ENCODE assay signal across 25 mouse cellular contexts in genomic region chr5:41904512-41904911, GRCm38 (mm10).
DNase-seq lines count a peak whose midpoint lies in the region; ATAC-seq and TF ChIP-seq lines count a peak whose summit lies in the region.
"Had no signal": no experiment of that assay in that cellular context is flagged by ENCODE, and none has a peak within 500 bp of the region (broad histone marks: within the 10 kb centered on the region; RNA-seq: fewer than 3 reads in every experiment).

No protein-coding gene starts in this region.

- TF ChIP-seq EP300 in stomach, postnatal 0 days (optimal IDR thresholded peaks at IDR 0.05), result no peak

- no peak overlapping the region for H3K9ac ChIP-seq in stomach, postnatal 0 days (ENCODE audit: low read length)
- H3K9ac ChIP-seq: embryonic facial prominence, embryonic 12.5 days; forebrain, embryonic 12.5 days; heart, embryonic 13.5 days; hindbrain, embryonic 14.5 days had no signal

- no peak for TF ChIP-seq CTCF in lung, adult 2 months (IDR thresholded peaks at IDR 0.05; ENCODE audit: insufficient read depth, low read length)
- no peak for TF ChIP-seq CTCF in stomach, postnatal 0 days (IDR thresholded peaks at IDR 0.05; ENCODE audit: low read depth)

- no peak overlapping the region for H3K4me3 ChIP-seq in lung, adult 2 months (replicated peaks; ENCODE audit: extremely low read depth, low read depth, low read length)
- H3K4me3 ChIP-seq in stomach, postnatal 0 days (ENCODE audit: low read depth, low read length), result no peak overlapping the region
- H3K4me3 ChIP-seq in heart, embryonic 10.5 days, result no peak overlapping the region
- H3K4me3 ChIP-seq: embryonic facial prominence, embryonic 12.5 days; forebrain, embryonic 12.5 days; heart, embryonic 13.5 days; limb, embryonic 10.5 days had no signal

- peak; percentile 52 for DNase-seq in adrenal gland, adult 2 months
- no peak for DNase-seq in adrenal gland, adult 18-20 months (ENCODE audit: low spot score in 2 of 2)
- peak; percentile 18 for DNase-seq in lung, postnatal 36 days
- no peak for DNase-seq in lung, adult 2 months
- DNase-seq in adrenal gland, postnatal 14 days, result peak; percentile 37
- DNase-seq in stomach, postnatal 0 days (ENCODE audit: low spot score), result no peak
- no peak for DNase-seq in heart, embryonic 10.5 days (ENCODE audit: low spot score)
- no peak for DNase-seq in kidney, adult 8-10 months
- DNase-seq: cerebellum, adult 18-20 months; cerebellum, postnatal 14 days; gastrocnemius, postnatal 25 days; heart, adult 18-20 months; heart, postnatal 14 days; kidney, adult 9 months; kidney, postnatal 14 days; midbrain, embryonic 14.5 days; right cerebral cortex, adult 18-20 months had no signal

- TF ChIP-seq POLR2A in lung, adult 2 months (IDR thresholded peaks at IDR 0.05; ENCODE audit: borderline replicate concordance, extremely low read depth, low read depth, low read length), result no peak

- no peaks in the 10 kb centered on the region for H3K27me3 ChIP-seq in stomach, postnatal 0 days (ENCODE audit: control insufficient read depth, insufficient read depth, low read length)
- no peaks in the 10 kb centered on the region for H3K27me3 ChIP-seq in heart, embryonic 10.5 days (ENCODE audit: insufficient read depth, poor library complexity, severe bottlenecking)
- H3K27me3 ChIP-seq: embryonic facial prominence, embryonic 12.5 days; forebrain, embryonic 12.5 days; heart, embryonic 13.5 days; Patski had no signal

- WGBS in lung, adult 2 months, result 53% methylated on average over 1 of the region's 1 CpGs
- 44% methylated on average over 1 of the region's 1 CpGs for WGBS in stomach, postnatal 0 days
- 53% methylated on average over 1 of the region's 1 CpGs for WGBS in heart, embryonic 10.5 days

- ATAC-seq in stomach, postnatal 0 days (ENCODE audit: low FRiP score, low TSS enrichment), result peak; percentile 61; the same call in 1 of the 2 replicates
- ATAC-seq: CD4-positive, CD25-positive, alpha-beta regulatory T cell, adult 4 months; inflammation-experienced regulatory T-cells, adult 6 months; Patski had no signal

- no peaks in the 10 kb centered on the region for H3K9me3 ChIP-seq in stomach, postnatal 0 days (ENCODE audit: control insufficient read depth, low read length)
- H3K9me3 ChIP-seq in heart, embryonic 10.5 days, result no peaks in the 10 kb centered on the region
- H3K9me3 ChIP-seq: embryonic facial prominence, embryonic 12.5 days; forebrain, embryonic 12.5 days; heart, embryonic 13.5 days; limb, embryonic 10.5 days had no signal

- H3K27ac ChIP-seq in stomach, postnatal 0 days (replicated peaks), result no peak overlapping the region
- H3K27ac ChIP-seq in heart, embryonic 10.5 days, result no peak overlapping the region
- H3K27ac ChIP-seq: embryonic facial prominence, embryonic 12.5 days; forebrain, embryonic 12.5 days; heart, embryonic 13.5 days; hindbrain, embryonic 14.5 days; limb, embryonic 10.5 days had no signal

- no peak overlapping the region for H3K4me2 ChIP-seq in stomach, postnatal 0 days (replicated peaks; ENCODE audit: low read depth)
- H3K4me2 ChIP-seq: embryonic facial prominence, embryonic 12.5 days; forebrain, embryonic 12.5 days; heart, embryonic 13.5 days; hindbrain, embryonic 14.5 days had no signal

- H3K4me1 ChIP-seq in lung, adult 2 months (ENCODE audit: control insufficient read depth, insufficient read depth, low read length), result no peaks in the 10 kb centered on the region
- no peaks in the 10 kb centered on the region for H3K4me1 ChIP-seq in stomach, postnatal 0 days (replicated peaks; ENCODE audit: control insufficient read depth, insufficient read depth)
- no peaks in the 10 kb centered on the region for H3K4me1 ChIP-seq in heart, embryonic 10.5 days
- H3K4me1 ChIP-seq: embryonic facial prominence, embryonic 12.5 days; forebrain, embryonic 12.5 days; heart, embryonic 13.5 days; limb, embryonic 10.5 days had no signal

- H3K36me3 ChIP-seq in stomach, postnatal 0 days (ENCODE audit: control insufficient read depth, insufficient read depth, low read length), result no peaks in the 10 kb centered on the region
- H3K36me3 ChIP-seq in heart, embryonic 10.5 days, result no peaks in the 10 kb centered on the region
- H3K36me3 ChIP-seq: embryonic facial prominence, embryonic 12.5 days; forebrain, embryonic 12.5 days; heart, embryonic 13.5 days; limb, embryonic 10.5 days had no signal

Comparison
In these comparisons a context has a peak if more than half of its experiments do, and no peak if none do; other contexts are left out.
1. DNase-seq: peak in adrenal gland, adult 2 months (single experiment), lung, postnatal 36 days (single experiment) and adrenal gland, postnatal 14 days (single experiment); none in adrenal gland, adult 18-20 months (0 of 2), lung, adult 2 months (single experiment), stomach, postnatal 0 days (single experiment), heart, embryonic 10.5 days (single experiment) and kidney, adult 8-10 months (0 of 2).